Mouse (Mus musculus) cerebellum, adult 18-20 months (tissue): Measurements from ENCODE around the gene Lhx3.

ENCODE experiments used
- DNase-seq, 2 experiments: peaks; one replicate each; pipeline ENCODE4 v3.0.0; 2021

Lhx3 gene

DNA sequence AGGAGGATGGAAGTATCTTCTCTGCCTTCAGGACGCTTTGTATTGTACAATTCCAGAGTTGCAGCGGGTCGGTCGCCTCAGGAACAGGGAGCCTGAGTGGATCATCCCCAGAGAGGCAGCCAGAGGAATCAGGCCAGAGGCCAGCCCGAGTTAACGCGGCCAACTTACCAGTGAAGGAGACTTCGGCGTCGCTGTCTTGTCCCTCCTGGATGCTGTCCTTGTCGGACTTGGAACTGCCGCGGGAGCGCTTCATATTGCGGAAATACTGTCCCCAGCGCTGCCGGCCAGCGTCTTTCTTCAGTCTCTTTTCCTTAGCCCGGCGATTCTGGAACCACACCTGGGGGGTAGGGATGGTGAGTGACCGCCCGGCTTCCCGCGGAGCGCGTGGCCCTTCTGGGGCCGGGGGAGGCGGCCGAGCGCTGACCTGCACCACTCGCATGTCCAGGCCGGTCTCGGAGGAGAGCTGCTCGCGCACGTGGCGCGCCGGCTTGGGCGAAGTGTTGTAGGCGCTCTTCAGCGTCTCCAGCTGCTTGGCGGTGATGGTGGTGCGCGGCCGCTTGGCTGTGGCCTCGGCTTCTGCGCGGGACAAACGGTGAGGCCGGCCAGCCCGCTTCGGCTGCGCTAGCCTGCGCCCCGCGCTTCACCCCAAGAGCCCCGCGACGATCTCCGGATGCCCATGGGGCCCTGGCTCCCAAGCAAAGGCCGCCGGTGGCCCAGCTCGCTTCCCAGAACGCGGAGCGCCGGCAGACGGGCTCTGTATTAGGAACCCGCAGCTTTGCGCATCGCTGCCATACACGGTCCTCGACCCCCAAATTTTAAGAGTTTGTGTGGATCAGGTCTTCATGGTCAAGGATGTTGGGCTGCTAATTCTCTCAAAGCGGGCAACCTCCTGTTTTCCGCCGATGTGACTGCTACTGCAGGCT, 5.9 kb downstream of the Lhx3 start:
- peak in 1 of 2 experiments; percentile 31 for DNase-seq

DNA sequence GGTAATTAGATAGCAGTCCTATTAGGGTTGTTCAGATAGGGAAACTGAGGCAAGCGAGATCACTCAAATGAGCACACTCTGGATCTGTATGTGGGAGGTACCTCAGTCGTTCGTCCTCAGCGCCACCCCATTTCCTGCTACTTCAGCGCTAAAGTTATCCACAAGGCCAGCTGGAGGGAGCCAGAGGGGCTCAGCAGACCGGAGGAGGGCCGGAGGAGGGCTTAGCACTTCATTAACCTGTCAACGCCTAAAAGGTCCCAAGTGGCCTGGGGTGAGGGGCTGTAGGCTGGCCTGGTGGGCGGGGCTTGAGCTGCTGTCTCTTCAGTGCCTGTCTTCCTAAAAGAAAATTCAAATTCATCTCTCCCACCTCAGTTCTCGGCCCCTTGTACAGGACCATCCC, 9.6 kb downstream of the Lhx3 start:
- DNase-seq: no peak

DNA sequence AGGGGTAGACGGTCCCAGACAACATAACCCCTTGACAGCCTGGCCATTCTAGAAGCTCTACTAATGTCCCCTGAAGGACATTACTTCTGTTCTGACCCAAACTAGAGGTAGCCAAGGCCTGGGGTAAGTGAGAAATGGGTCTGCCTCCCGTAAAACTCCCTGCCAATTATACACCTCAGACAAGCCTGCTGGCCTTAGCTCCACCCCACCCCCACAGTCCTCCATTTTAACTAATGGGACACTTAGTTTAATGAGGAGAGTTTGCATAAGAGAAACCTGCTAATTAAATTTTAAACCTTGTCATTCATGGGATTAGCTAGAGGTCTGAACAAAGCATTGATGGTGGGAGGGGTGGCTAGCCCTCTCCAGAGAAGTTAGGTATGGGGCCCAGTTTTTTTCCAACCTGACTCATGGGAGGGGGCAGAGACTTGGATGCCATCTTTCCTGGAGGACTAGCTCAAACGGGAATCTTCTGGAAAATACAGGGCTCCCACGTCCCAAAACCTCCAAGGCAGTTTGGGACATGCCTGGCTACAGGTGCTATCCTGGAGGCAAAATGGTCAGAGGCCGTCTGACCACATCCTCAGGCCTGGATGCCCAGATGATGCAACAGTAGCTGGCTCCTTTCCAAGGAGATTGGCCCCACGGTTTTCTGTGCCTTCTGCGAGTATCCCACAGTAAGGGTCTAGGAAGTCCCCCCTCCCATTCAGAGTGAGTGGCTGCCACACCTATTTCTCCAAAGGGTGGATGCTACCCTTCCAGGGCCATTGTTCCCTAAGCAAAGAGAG, 13.3 kb downstream of the Lhx3 start:
- DNase-seq: no peak

DNA sequence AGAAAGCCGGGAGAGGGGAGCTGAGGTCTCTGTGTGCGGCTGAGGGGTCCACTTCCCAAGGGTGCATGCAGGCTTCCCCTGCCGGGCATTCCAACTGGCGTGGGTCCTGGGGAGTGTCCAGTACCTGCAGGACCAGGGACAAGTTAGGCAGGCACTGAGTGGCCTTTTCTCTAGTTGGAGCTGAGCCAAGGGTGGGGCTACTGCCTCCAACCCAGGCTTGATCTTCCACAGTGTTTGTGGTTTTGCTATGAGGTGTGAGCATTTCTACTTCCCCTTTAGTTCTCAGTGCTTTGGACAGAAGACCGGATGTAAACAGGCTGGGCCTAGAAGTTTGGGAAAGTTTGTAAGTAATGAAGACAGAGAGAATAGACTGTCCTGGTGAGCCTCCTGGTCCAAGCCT, 19.6 kb downstream of the Lhx3 start:
- DNase-seq: no peak

DNA sequence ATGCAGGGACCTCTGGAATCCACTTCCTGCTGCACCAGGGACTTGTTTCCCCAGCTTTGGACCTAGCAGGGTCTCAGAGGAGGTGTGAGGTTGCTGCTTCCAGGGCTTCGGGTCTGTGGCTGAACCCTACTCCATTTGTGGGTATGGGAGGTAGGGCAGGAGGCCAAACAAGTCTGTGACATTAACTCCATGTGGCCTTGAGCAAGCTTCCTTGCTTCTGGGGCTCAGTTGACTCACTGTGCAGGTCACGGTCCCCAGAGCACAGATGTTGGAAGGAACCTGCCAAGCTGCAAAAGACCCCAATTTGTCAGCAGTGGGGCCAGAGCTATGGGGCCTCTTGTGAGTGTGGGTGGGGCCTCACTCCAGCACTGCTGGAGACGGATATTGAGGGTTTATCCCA, 23.7 kb downstream of the Lhx3 start:
- no peak for DNase-seq

GRCm38 (mm10) chr2:26182646-26183045, 25.4 kb downstream of the Lhx3 start:
- peak; percentile 68 to 71 for DNase-seq

DNA sequence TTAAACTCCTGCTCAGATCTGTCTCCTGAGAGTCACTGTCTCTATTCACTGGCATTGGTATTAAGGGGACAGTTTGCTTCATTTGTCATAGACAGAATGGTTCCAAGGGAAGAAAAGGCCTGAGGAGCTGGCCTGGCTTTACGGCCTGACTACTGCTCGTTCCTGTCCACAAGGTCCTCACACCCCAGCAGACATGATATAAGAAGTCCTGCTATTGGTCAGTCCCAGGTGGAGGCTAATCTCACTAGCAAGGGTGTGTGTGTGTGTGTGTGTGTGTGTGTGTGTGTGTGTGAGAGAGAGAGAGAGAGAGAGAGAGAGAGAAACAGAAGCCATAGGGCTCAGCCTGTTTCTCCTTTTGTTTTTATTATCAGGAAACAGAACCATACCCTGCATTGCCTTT, 30.9 kb downstream of the Lhx3 start:
- no peak for DNase-seq

DNA sequence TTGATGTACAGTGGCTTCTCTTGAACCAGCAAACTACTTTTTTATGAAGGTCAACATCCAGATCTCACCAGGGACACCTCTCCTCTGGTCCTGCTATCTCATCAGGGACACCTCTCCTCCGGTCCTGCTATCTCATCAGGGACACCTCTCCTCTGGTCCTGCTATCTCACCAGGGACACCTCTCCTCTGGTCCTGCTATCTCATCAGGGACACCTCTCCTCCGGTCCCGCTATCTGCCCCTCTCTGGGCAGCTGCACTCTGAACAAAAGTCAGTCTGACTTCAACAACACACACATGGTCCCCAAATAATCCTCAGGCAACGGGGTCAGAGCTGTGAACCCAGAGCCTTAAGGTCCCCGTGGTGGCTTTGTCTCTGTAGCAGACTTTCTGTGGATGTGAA, 31.4 kb downstream of the Lhx3 start:
- no peak for DNase-seq

DNA sequence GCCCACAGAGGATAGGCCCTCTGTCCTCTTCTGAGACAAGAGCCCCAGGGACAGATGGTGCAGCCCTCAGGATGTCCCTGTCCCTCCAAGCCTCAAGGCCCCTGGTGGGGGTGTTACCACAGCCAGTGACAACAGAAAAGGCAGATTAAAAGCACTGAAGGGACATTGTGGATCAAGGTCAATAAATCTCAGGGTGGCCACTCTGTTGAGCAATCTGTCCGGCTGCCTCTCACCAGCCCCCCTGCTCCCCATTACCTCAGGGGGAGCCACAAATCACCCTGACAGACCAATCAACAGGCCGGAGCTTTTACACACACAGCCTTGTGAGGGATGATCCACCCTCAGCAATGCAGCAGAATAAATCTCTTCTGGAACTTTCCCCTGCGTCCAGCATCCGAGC, 32.9 kb downstream of the Lhx3 start:
- peak in 1 of 2 experiments; percentile 28 for DNase-seq

- DNase-seq: no peak
Measured at GRCm38 (mm10) chr2:26172166-26172565, 35.9 kb downstream of the Lhx3 start.

DNA sequence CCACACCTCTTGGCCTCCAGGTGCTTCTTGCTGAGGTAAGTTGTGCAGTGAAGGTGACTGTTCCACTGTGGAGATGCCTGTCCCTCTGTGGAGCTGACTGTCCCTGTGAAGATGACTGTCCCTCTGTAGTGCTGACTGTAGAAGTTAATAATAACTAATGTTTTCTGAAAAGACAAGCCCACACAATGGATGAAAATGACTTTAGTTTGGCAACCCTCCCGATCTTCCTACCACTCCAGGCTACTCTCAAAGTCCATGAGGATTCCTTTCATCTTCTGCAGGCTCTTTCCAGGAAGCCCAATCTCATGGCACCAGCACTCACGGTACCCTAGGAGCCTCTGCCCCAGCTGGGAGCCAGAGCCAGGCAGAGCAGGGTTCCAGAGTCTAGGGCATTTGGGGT, 37.7 kb downstream of the Lhx3 start:
- no peak for DNase-seq

GRCm38 (mm10) chr2:26168843-26169579, 39.1 kb downstream of the Lhx3 start:
- no peak for DNase-seq

DNA sequence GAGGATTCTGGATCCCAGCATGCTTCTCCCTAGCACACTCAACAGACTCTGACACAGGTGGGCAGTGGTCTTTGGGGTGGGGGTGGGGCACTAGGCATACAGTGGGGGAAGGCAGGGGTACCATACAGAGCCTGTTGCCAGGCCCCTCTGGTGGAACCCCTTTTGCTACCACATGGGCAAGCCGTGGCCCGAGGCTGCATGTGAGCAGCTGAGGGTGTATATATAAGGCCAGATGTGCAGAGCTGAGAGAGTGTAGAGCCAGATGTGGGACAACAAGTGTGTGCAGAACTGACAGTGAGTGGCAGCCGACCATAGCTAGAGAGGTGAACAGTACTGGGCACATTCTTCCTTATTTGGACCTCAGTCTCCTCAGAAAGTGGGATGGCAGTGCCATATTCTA, 41.2 kb downstream of the Lhx3 start:
- no peak for DNase-seq

- DNase-seq: no peak
Measured at GRCm38 (mm10) chr2:26158064-26158463, 50.0 kb downstream of the Lhx3 start.

- no peak for DNase-seq
Measured at GRCm38 (mm10) chr2:26156191-26156977, 51.7 kb downstream of the Lhx3 start.

DNA sequence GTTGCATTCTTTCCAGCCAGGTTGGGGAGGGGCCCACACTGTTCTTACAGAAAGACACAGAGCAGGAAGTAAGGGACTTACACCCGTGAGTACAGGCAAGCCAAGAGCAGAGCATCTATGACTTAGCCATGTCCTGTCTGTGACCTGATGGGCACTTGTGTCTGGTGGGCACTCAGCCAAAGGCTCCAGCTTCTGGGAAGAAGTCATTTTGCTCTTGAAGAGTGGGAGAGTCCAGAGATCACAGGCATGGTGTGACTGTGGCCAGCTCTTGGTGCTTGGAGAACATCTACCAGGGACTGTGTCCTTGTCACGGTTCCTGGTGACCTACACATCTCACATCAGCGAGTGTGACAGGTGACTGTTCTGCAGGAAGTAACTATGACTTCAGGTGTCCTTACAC, 52.4 kb downstream of the Lhx3 start:
- no peak for DNase-seq

DNA sequence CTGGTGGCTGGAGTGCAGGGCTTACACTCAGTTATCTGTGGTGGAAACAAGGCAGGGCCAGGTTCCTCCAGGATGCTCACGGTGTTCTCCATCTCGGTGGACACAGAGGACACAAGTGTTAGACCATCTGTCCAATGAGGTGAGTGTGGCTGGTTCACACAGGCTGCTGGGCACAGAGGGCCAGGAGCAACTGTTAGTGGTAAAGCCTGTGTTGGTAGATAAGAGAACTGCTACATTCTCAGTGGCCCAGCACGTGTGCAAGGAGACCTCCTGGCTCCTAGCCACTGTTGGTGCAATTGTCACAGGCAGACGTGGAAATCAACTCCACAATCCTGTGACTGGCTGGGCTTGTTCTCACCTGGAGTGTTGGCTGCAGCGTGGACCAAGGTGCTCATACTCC, 53.5 kb downstream of the Lhx3 start:
- DNase-seq: no peak

GRCm38 (mm10) chr2:26153909-26154340, 54.2 kb downstream of the Lhx3 start:
- DNase-seq: peak; percentile 63 to 71

- DNase-seq: peak; percentile 42 to 54
Measured at GRCm38 (mm10) chr2:26153295-26153694, 54.8 kb downstream of the Lhx3 start.
